Mouse (Mus musculus): ENCODE results near the gene Pglyrp2. TPM values are rescaled to one million over a fixed set of nuclear protein-coding genes. Genes with fewer than 3 reads are reported as not detected.
A peak's percentile ranks its signal among the peaks of the same experiment; 100 is the strongest.

The Pglyrp2 gene
- polyA plus RNA-seq, 1 experiment from 2014 or later, result not detected

DNA sequence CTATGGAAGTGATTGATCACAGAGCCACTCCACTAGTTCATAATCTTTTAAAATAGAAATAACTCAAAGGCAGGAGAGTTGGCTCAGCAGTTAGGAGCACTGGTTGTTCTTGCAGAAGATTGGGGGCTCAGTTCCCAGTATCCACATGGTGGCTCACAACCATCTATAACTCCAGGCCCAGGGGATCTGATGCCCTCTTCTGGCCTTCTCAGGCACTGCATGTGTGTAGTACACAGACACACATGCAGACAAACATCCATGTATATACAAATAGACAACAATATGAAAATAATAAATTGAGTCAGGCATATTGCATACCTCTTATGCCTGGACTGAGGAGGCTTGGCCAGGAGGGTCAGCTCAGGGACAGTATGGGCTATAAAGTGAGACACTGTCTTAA, 23.2 kb upstream of the Pglyrp2 start:
- Histone ChIP-seq H3K4me2 (replicated peaks; ENCODE audit: low read depth, low read length) (no peak overlapping the region), H3K9me3 (ENCODE audit: control insufficient read depth, low read length) (no peaks in the 10 kb centered on the region), H3K4me3 (ENCODE audit: low read depth, low read length) (no peak overlapping the region), H3K4me1 (replicated peaks; ENCODE audit: control insufficient read depth, insufficient read depth, low read length) (0 out of 2 replicates have a peak, but pooled peaks cover 2% of the 10 kb centered on the region), H3K9ac (ENCODE audit: low read depth, low read length) (no peak overlapping the region), H3K27ac (ENCODE audit: low read depth, low read length) (no peak overlapping the region), H3K27me3 (ENCODE audit: control insufficient read depth, insufficient read depth, low read length) (no peaks in the 10 kb centered on the region), H3K36me3 (ENCODE audit: control insufficient read depth, insufficient read depth, low read length) (no peaks in the 10 kb centered on the region)
- DNase-seq (ENCODE audit: low spot score), result no peak
- no peak for ATAC-seq (ENCODE audit: low FRiP score)

- no peaks in the 10 kb centered on the region for H3K27me3 ChIP-seq (ENCODE audit: control insufficient read depth, insufficient read depth, low read length)
Measured at GRCm38 (mm10) chr17:32445016-32445415, 21.0 kb upstream of the Pglyrp2 start.

DNA sequence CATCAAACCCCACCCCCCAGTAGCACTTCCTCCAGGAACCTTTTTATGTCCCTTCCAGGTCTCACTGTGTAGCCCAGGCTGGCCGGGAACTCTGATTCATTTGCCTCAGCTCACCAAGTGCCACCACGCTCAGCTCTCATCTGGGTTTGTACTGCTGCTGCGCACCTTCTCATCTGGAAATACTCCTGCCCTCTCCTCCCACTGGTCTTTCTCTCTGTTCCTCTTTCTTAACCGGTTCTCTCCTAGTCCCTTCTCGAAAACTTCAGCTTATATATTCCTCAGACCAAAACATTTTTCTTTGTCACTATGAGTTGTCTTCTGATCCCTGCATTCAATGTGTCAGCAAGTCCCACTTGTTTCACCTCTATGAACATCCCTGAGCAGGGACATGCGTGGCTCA, 19.3 kb upstream of the Pglyrp2 start:
- Histone ChIP-seq H3K27ac (ENCODE audit: low read depth, low read length) (no peak overlapping the region), H3K27me3 (ENCODE audit: control insufficient read depth, insufficient read depth, low read length) (no peaks in the 10 kb centered on the region), H3K4me2 (replicated peaks; ENCODE audit: low read depth, low read length) (no peak overlapping the region), H3K9me3 (ENCODE audit: control insufficient read depth, low read length) (no peaks in the 10 kb centered on the region), H3K4me1 (replicated peaks; ENCODE audit: control insufficient read depth, insufficient read depth, low read length) (no peaks in the 10 kb centered on the region), H3K9ac (ENCODE audit: low read depth, low read length) (no peak overlapping the region), H3K4me3 (ENCODE audit: low read depth, low read length) (no peak overlapping the region), H3K36me3 (ENCODE audit: control insufficient read depth, insufficient read depth, low read length) (no peaks in the 10 kb centered on the region)
- ATAC-seq (ENCODE audit: low FRiP score), result no peak
- WGBS, result 78% methylated on average over 6 of the region's 6 CpGs
- no peak for DNase-seq (ENCODE audit: low spot score)

More at GRCm38 (mm10) chr17:32445016-32445415, 21.0 kb upstream of the Pglyrp2 start:
- H3K4me3 ChIP-seq (ENCODE audit: low read depth, low read length), result no peak overlapping the region
- 77% methylated on average over 5 of the region's 5 CpGs for WGBS
- H3K36me3 ChIP-seq (ENCODE audit: control insufficient read depth, insufficient read depth, low read length), result no peaks in the 10 kb centered on the region
- ATAC-seq (ENCODE audit: low FRiP score), result no peak
- no peak overlapping the region for H3K27ac ChIP-seq (ENCODE audit: low read depth, low read length)
- no peak for DNase-seq (ENCODE audit: low spot score)
- H3K4me2 ChIP-seq (replicated peaks; ENCODE audit: low read depth, low read length), result no peak overlapping the region
- no peaks in the 10 kb centered on the region for H3K4me1 ChIP-seq (replicated peaks; ENCODE audit: control insufficient read depth, insufficient read depth, low read length)
- H3K9me3 ChIP-seq (ENCODE audit: control insufficient read depth, low read length), result no peaks in the 10 kb centered on the region
- no peak overlapping the region for H3K9ac ChIP-seq (ENCODE audit: low read depth, low read length)

- Histone ChIP-seq H3K27me3 (ENCODE audit: control insufficient read depth, insufficient read depth, low read length) (no peaks in the 10 kb centered on the region), H3K9ac (ENCODE audit: low read depth, low read length) (no peak overlapping the region), H3K36me3 (ENCODE audit: control insufficient read depth, insufficient read depth, low read length) (no peaks in the 10 kb centered on the region), H3K4me1 (replicated peaks; ENCODE audit: control insufficient read depth, insufficient read depth, low read length) (no peaks in the 10 kb centered on the region), H3K4me2 (replicated peaks; ENCODE audit: low read depth, low read length) (no peak overlapping the region), H3K27ac (ENCODE audit: low read depth, low read length) (no peak overlapping the region), H3K4me3 (ENCODE audit: low read depth, low read length) (no peak overlapping the region), H3K9me3 (ENCODE audit: control insufficient read depth, low read length) (no peaks in the 10 kb centered on the region)
- 97% methylated on average over 4 of the region's 4 CpGs for WGBS
- DNase-seq (ENCODE audit: low spot score) (no peak), ATAC-seq (ENCODE audit: low FRiP score) (no peak)
Measured at GRCm38 (mm10) chr17:32437106-32437505, 13.1 kb upstream of the Pglyrp2 start.

GRCm38 (mm10) chr17:32435151-32435550, 11.2 kb upstream of the Pglyrp2 start:
- H3K36me3 ChIP-seq (ENCODE audit: control insufficient read depth, insufficient read depth, low read length), result no peaks in the 10 kb centered on the region
- H3K9ac ChIP-seq (ENCODE audit: low read depth, low read length), result no peak overlapping the region
- no peak overlapping the region for H3K27ac ChIP-seq (ENCODE audit: low read depth, low read length)
- H3K4me3 ChIP-seq (ENCODE audit: low read depth, low read length), result no peak overlapping the region
- DNase-seq (ENCODE audit: low spot score) (no peak), ATAC-seq (ENCODE audit: low FRiP score) (no peak)
- 76% methylated on average over 5 of the region's 5 CpGs for WGBS
- no peaks in the 10 kb centered on the region for H3K27me3 ChIP-seq (ENCODE audit: control insufficient read depth, insufficient read depth, low read length)
- H3K4me2 ChIP-seq (replicated peaks; ENCODE audit: low read depth, low read length), result no peak overlapping the region
- no peaks in the 10 kb centered on the region for H3K4me1 ChIP-seq (replicated peaks; ENCODE audit: control insufficient read depth, insufficient read depth, low read length)
- no peaks in the 10 kb centered on the region for H3K9me3 ChIP-seq (ENCODE audit: control insufficient read depth, low read length)

DNA sequence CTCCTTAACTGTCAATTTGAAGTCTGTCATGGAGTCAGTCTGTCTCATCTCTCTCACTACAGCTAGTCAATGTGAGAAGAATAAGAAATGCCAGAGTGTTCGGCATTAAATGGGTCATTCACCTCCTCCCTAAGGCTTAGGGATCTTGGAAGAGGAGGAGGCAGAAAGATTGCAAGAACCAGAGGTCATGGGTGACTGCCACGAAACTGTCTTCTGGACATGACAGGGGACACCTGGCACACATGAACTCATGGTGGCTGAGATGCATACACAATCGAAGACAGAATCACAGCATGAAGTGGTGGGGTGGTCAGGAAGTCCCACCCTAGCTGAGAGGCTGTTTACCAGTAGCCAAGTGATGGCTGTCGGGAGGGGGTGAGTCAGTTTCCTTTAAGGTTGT, 10.4 kb upstream of the Pglyrp2 start:
- no peak overlapping the region for H3K27ac ChIP-seq (ENCODE audit: low read depth, low read length)
- no peaks in the 10 kb centered on the region for H3K4me1 ChIP-seq (replicated peaks; ENCODE audit: control insufficient read depth, insufficient read depth, low read length)
- H3K4me2 ChIP-seq (replicated peaks; ENCODE audit: low read depth, low read length), result no peak overlapping the region
- H3K27me3 ChIP-seq (ENCODE audit: control insufficient read depth, insufficient read depth, low read length), result no peaks in the 10 kb centered on the region
- H3K36me3 ChIP-seq (ENCODE audit: control insufficient read depth, insufficient read depth, low read length), result no peaks in the 10 kb centered on the region
- DNase-seq (ENCODE audit: low spot score), result no peak
- no peak overlapping the region for H3K4me3 ChIP-seq (ENCODE audit: low read depth, low read length)
- 77% methylated on average over 4 of the region's 4 CpGs for WGBS
- ATAC-seq (ENCODE audit: low FRiP score), result no peak
- H3K9me3 ChIP-seq (ENCODE audit: control insufficient read depth, low read length), result no peaks in the 10 kb centered on the region
- no peak overlapping the region for H3K9ac ChIP-seq (ENCODE audit: low read depth, low read length)

DNA sequence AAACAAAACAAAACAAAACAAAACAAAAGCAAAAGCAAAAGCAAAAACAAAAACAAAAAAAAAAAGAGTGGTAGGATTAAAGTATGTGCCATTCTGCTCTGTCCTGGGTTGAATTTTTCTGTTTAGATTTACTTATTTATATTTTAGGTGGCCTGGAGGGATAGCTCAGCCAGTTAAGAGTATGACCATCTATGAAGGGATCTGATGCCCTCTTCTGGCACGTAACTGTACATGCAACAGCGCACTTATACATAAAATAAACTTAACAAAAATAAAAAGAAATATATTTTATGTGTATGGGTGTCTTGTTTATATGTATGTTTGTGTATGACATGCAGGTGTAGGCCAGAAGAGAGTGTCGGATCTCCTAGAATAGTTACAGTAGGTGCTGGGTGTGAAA, 8.0 kb upstream of the Pglyrp2 start:
- 68% methylated on average over 3 of the region's 3 CpGs for WGBS
- Histone ChIP-seq H3K4me2 (replicated peaks; ENCODE audit: low read depth, low read length) (no peak overlapping the region), H3K4me1 (replicated peaks; ENCODE audit: control insufficient read depth, insufficient read depth, low read length) (no peaks in the 10 kb centered on the region), H3K9me3 (ENCODE audit: control insufficient read depth, low read length) (no peaks in the 10 kb centered on the region), H3K27me3 (ENCODE audit: control insufficient read depth, insufficient read depth, low read length) (no peaks in the 10 kb centered on the region), H3K9ac (ENCODE audit: low read depth, low read length) (no peak overlapping the region), H3K4me3 (ENCODE audit: low read depth, low read length) (no peak overlapping the region), H3K27ac (ENCODE audit: low read depth, low read length) (no peak overlapping the region), H3K36me3 (ENCODE audit: control insufficient read depth, insufficient read depth, low read length) (no peaks in the 10 kb centered on the region)
- no peak for ATAC-seq (ENCODE audit: low FRiP score)
- peak; percentile 14 for DNase-seq (ENCODE audit: low spot score)

DNA sequence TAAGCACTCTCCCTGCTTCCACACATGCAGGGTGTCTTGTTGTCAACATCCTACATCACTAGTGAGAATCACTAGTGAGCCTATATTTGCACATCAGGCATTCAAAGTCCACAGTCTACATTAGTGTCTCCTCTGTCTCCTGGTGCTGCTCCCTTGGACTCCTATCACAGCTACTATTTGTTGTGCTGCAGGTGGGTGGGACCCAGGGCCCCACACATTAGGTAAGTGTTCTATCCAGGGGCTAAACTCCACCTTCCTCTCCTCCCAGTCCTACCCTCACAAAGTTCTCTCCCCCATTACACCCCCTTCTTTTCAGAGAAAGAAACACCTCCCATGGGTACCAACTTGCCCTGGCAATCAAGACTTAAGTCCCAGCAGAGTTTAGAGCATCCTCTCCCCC, 2.6 kb upstream of the Pglyrp2 start:
- ATAC-seq (ENCODE audit: low FRiP score) (no peak), DNase-seq (ENCODE audit: low spot score) (no peak)
- H3K4me2 ChIP-seq (replicated peaks; ENCODE audit: low read depth, low read length), result no peak overlapping the region
- H3K27me3 ChIP-seq (ENCODE audit: control insufficient read depth, insufficient read depth, low read length), result no peaks in the 10 kb centered on the region
- H3K4me1 ChIP-seq (replicated peaks; ENCODE audit: control insufficient read depth, insufficient read depth, low read length), result no peaks in the 10 kb centered on the region
- H3K27ac ChIP-seq (ENCODE audit: low read depth, low read length), result no peak overlapping the region
- H3K9me3 ChIP-seq (ENCODE audit: control insufficient read depth, low read length), result no peaks in the 10 kb centered on the region
- H3K4me3 ChIP-seq (ENCODE audit: low read depth, low read length), result no peak overlapping the region
- H3K36me3 ChIP-seq (ENCODE audit: control insufficient read depth, insufficient read depth, low read length), result no peaks in the 10 kb centered on the region
- H3K9ac ChIP-seq (ENCODE audit: low read depth, low read length), result no peak overlapping the region

GRCm38 (mm10) chr17:32420781-32421180, 3.2 kb downstream of the Pglyrp2 start:
- H3K27ac ChIP-seq (ENCODE audit: low read depth, low read length), result no peak overlapping the region
- no peaks in the 10 kb centered on the region for H3K9me3 ChIP-seq (ENCODE audit: control insufficient read depth, low read length)
- no peak overlapping the region for H3K9ac ChIP-seq (ENCODE audit: low read depth, low read length)
- ATAC-seq (ENCODE audit: low FRiP score), result no peak
- H3K4me2 ChIP-seq (replicated peaks; ENCODE audit: low read depth, low read length), result no peak overlapping the region
- no peaks in the 10 kb centered on the region for H3K4me1 ChIP-seq (replicated peaks; ENCODE audit: control insufficient read depth, insufficient read depth, low read length)
- 0 out of 2 replicates have a peak, but pooled peaks cover 2% of the 10 kb centered on the region for H3K27me3 ChIP-seq (ENCODE audit: control insufficient read depth, insufficient read depth, low read length)
- 83% methylated on average over 8 of the region's 8 CpGs for WGBS
- no peak overlapping the region for H3K4me3 ChIP-seq (ENCODE audit: low read depth, low read length)
- no peak for DNase-seq (ENCODE audit: low spot score)
- no peaks in the 10 kb centered on the region for H3K36me3 ChIP-seq (ENCODE audit: control insufficient read depth, insufficient read depth, low read length)

All from hindbrain, embryonic 11.5 days (tissue).